Mouse (Mus musculus): ENCODE results near the gene Aox2. TPM values are rescaled to one million over a fixed set of nuclear protein-coding genes. Genes with fewer than 3 reads are reported as not detected.

Aox2 gene
- polyA plus RNA-seq, 1 experiment, result not detected

DNA sequence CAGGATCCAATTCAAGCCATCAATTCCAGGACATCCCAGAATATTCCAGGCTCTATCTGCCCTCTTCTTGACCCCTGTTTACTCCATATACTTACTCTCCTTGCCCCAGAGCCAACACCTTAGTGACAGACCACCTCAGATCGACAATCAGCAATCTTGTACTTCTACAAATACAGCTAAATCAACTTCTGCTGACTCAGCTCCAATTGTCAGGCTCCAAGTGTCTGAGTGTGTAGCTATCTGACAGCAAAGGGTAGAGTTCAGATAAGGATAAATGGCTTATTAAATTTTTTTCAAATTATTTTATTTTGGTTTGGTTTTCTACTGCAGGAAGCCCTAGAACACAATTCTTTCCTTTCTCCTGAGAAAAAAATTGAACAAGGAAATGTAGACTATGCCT lies 29.6 kb upstream of the Aox2 start:
- Histone ChIP-seq H3K27ac (ENCODE audit: insufficient read depth, low read depth, low read length) (no peak overlapping the region), H3K4me1 (ENCODE audit: control insufficient read depth, insufficient read depth, low read length) (no peaks in the 10 kb centered on the region), H3K4me3 (ENCODE audit: insufficient read depth, low read length) (no peak overlapping the region)
- no peak for TF ChIP-seq POLR2A (IDR thresholded peaks at IDR 0.05; ENCODE audit: borderline replicate concordance, low read depth, low read length)
- no peak for TF ChIP-seq CTCF (IDR thresholded peaks at IDR 0.05; ENCODE audit: low read depth, low read length)

GRCm38 (mm10) chr1:58253466-58253865 lies 24.7 kb upstream of the Aox2 start:
- TF ChIP-seq CTCF (IDR thresholded peaks at IDR 0.05; ENCODE audit: low read depth, low read length) (no peak), POLR2A (IDR thresholded peaks at IDR 0.05; ENCODE audit: borderline replicate concordance, low read depth, low read length) (no peak)
- no peaks in the 10 kb centered on the region for H3K4me1 ChIP-seq (ENCODE audit: control insufficient read depth, insufficient read depth, low read length)
- no peak overlapping the region for H3K4me3 ChIP-seq (ENCODE audit: insufficient read depth, low read length)
- H3K27ac ChIP-seq (ENCODE audit: insufficient read depth, low read depth, low read length), result no peak overlapping the region

DNA sequence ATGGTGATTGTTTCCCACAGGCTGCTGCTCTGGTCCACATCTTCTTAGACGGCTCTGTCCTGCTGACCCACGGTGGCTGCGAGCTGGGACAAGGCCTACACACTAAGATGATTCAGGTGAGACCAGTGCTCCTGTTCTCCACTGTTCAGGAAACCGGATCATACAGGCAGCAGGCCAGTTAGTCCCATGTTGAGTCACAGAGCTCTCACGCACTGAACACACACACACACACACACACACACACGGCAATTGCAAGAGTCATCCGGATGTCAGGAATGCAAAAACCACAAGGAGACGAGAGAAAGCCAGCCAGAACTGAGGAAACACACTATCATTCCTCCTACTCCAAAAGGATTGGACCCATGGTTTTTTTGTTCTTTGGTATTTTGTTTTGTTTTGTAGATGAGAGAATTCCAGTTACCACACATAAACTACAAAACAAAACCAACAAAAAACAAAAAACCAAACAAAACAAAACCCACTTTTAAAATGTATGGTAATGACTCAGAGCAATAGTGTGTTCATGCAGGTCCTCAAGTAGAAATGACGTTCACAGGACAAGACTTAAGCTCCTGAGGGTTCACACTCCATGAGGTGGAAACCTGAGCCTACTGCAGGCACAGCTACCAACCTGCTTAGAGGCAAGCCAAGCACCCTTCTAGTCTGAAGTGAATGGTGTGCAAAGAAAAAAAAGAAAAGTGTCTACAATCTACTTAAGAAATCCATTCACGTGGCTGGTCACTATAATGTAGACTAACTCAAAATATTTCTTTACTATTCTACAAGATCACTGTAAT lies 20.7 kb upstream of the Aox2 start:
- TF ChIP-seq CTCF (IDR thresholded peaks at IDR 0.05; ENCODE audit: low read depth, low read length) (no peak), POLR2A (IDR thresholded peaks at IDR 0.05; ENCODE audit: borderline replicate concordance, low read depth, low read length) (no peak)
- no peak overlapping the region for H3K4me3 ChIP-seq (ENCODE audit: insufficient read depth, low read length)
- H3K27ac ChIP-seq (ENCODE audit: insufficient read depth, low read depth, low read length), result no peak overlapping the region
- H3K4me1 ChIP-seq (ENCODE audit: control insufficient read depth, insufficient read depth, low read length), result no peaks in the 10 kb centered on the region

GRCm38 (mm10) chr1:58260311-58260710 lies 17.8 kb upstream of the Aox2 start:
- no peaks in the 10 kb centered on the region for H3K4me1 ChIP-seq (ENCODE audit: control insufficient read depth, insufficient read depth, low read length)
- H3K4me3 ChIP-seq (ENCODE audit: insufficient read depth, low read length), result no peak overlapping the region
- H3K27ac ChIP-seq (ENCODE audit: insufficient read depth, low read depth, low read length), result no peak overlapping the region
- TF ChIP-seq POLR2A (IDR thresholded peaks at IDR 0.05; ENCODE audit: borderline replicate concordance, low read depth, low read length), result no peak
- no peak for TF ChIP-seq CTCF (IDR thresholded peaks at IDR 0.05; ENCODE audit: low read depth, low read length)

DNA sequence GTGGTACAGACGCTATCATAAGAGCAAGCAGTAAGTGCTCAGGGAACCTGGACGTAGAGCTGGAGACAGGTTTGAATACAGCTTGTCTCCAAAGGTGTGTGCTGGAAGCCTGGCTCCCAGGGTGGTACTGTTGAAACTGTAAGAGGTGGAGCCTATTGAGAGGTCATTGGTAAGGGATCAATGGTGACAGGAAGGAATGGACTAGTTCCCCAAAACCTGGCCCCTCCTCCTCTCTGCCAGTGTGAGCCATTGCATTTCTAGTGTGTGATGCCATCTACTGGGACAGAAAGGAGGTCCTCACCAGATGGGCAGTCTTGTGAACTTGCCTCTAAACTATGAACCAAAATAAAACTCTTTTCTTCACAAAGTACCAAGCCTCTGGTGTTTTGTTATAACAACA lies 9.9 kb upstream of the Aox2 start:
- no peaks in the 10 kb centered on the region for H3K4me1 ChIP-seq (ENCODE audit: control insufficient read depth, insufficient read depth, low read length)
- H3K27ac ChIP-seq (ENCODE audit: insufficient read depth, low read depth, low read length), result no peak overlapping the region
- H3K4me3 ChIP-seq (ENCODE audit: insufficient read depth, low read length), result no peak overlapping the region
- TF ChIP-seq CTCF (IDR thresholded peaks at IDR 0.05; ENCODE audit: low read depth, low read length), result no peak
- no peak for TF ChIP-seq POLR2A (IDR thresholded peaks at IDR 0.05; ENCODE audit: borderline replicate concordance, low read depth, low read length)

DNA sequence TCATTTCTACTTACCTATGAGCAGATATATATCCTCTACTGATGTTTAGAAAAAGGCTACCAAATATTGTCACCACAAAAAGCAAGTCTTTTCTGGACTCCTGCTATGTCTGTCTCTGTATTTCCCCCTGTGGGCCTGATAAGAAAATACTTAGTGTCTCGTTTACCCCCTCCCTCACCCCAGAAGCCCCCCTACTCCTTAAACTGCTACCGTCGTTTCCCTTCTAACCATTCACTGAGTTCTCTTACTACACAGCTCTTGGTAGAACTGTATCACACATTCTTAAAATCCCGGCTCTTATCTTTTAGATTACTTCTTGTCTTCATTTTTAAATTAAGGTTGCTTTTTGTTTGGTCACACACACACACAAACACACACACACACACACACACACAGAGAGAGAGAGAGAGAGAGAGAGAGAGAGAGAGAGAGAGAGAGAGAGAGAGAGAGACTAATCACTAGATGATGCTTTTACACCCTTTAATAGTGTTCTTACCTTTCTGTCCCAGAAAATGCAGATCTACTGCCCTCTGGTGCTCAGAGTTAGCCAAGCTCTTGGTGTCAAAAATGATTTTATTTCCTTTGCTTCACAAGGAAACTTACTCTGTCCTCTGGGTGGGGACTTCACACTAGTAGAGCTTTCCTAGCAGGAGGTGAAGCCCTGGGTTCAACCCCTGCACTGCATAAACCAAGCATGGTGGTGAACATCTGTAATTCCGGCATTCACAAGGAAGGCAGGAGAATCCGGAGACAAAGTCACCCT lies 7.1 kb upstream of the Aox2 start:
- no peaks in the 10 kb centered on the region for H3K4me1 ChIP-seq (ENCODE audit: control insufficient read depth, insufficient read depth, low read length)
- TF ChIP-seq CTCF (IDR thresholded peaks at IDR 0.05; ENCODE audit: low read depth, low read length) (no peak), POLR2A (IDR thresholded peaks at IDR 0.05; ENCODE audit: borderline replicate concordance, low read depth, low read length) (no peak)
- H3K27ac ChIP-seq (ENCODE audit: insufficient read depth, low read depth, low read length), result no peak overlapping the region
- H3K4me3 ChIP-seq (ENCODE audit: insufficient read depth, low read length), result no peak overlapping the region

- no peak for TF ChIP-seq CTCF (IDR thresholded peaks at IDR 0.05; ENCODE audit: low read depth, low read length)
- TF ChIP-seq POLR2A (IDR thresholded peaks at IDR 0.05; ENCODE audit: borderline replicate concordance, low read depth, low read length), result no peak
- H3K4me1 ChIP-seq (ENCODE audit: control insufficient read depth, insufficient read depth, low read length), result no peaks in the 10 kb centered on the region
- no peak overlapping the region for H3K4me3 ChIP-seq (ENCODE audit: insufficient read depth, low read length)
- no peak overlapping the region for H3K27ac ChIP-seq (ENCODE audit: insufficient read depth, low read depth, low read length)
These were observed 2.2 kb upstream of the Aox2 start for GRCm38 (mm10) chr1:58275879-58276278.

DNA sequence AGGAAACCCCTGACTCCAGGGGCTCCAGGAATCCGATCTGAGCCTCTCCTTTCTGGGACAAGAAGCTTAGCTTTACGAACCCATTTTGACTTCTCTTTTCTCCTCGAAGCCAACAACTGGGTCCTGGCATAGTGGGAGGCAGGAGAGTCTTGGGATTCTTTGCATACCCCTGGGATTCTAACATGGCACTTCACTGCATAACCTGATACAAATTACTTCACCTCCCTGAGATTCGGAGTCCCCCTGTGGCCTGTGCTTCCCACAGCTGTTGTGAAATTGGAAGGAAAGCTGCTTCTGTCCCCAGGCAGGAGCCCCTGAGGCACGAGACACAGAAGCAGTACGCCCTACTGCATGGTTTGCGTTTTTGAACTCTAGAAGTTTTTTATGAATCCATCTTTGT lies 387 bp downstream of the Aox2 start:
- TF ChIP-seq POLR2A (IDR thresholded peaks at IDR 0.05; ENCODE audit: borderline replicate concordance, low read depth, low read length) (no peak), CTCF (IDR thresholded peaks at IDR 0.05; ENCODE audit: low read depth, low read length) (no peak)
- H3K4me3 ChIP-seq (ENCODE audit: insufficient read depth, low read length), result no peak overlapping the region
- no peak overlapping the region for H3K27ac ChIP-seq (ENCODE audit: insufficient read depth, low read depth, low read length)
- no peaks in the 10 kb centered on the region for H3K4me1 ChIP-seq (ENCODE audit: control insufficient read depth, insufficient read depth, low read length)

GRCm38 (mm10) chr1:58280381-58280780 lies 2.3 kb downstream of the Aox2 start:
- Histone ChIP-seq H3K27ac (ENCODE audit: insufficient read depth, low read depth, low read length) (no peak overlapping the region), H3K4me3 (ENCODE audit: insufficient read depth, low read length) (no peak overlapping the region)
- TF ChIP-seq CTCF (IDR thresholded peaks at IDR 0.05; ENCODE audit: low read depth, low read length), result no peak
- no peak for TF ChIP-seq POLR2A (IDR thresholded peaks at IDR 0.05; ENCODE audit: borderline replicate concordance, low read depth, low read length)

More at GRCm38 (mm10) chr1:58280381-58280780, 2.3 kb downstream of the Aox2 start:
- no peaks in the 10 kb centered on the region for H3K4me1 ChIP-seq (ENCODE audit: control insufficient read depth, insufficient read depth, low read length)

Data from bone marrow macrophage, adult 2 months (primary cell).